Mouse (Mus musculus): ENCODE results near the gene Shbg.

Shbg gene

DNA sequence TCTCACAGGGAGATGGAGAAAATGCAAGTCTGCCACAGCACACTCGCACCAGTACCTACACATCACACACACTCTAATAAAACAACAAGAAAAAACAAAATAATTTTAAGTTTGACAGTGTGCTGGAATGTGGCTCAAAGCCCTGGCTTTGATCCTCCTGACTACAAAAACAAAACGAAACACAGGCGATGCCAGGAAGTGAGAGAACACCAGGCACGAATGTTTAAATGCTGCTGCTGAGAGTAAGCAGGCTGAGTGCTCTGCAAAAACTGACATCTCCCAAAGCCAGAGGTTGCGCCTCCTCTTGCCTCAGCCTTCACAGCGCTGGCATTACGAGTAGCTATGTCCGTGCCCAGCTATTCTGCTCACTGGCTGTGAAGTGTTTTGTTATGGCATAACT, 52.6 kb downstream of the Shbg start:
- no peak for DNase-seq (ENCODE audit: low read depth, low spot score)

Data from telencephalon, adult 2 months (tissue).